Mouse (Mus musculus) adrenal gland, adult 10 weeks (tissue): ENCODE measurements around the gene Cfap58. TPM values are rescaled to one million over a fixed set of nuclear protein-coding genes. Genes with fewer than 3 reads are reported as not detected.

Experiments
- polyA plus RNA-seq: library from polyadenylated mRNA; stranded (reverse); fragments of 350-450 nt; fragmentation: Illumina TruSeq; extraction: RNeasy Lipid Tissue Mini Kit (QIAGEN cat#74804); gene quantifications from one replicate; pipeline ENCODE4 v1.2.3, GENCODE M21; 2014; ENCODE audit warnings: low read depth, low replicate concordance

Gene Cfap58
- not detected for polyA plus RNA-seq

DNA sequence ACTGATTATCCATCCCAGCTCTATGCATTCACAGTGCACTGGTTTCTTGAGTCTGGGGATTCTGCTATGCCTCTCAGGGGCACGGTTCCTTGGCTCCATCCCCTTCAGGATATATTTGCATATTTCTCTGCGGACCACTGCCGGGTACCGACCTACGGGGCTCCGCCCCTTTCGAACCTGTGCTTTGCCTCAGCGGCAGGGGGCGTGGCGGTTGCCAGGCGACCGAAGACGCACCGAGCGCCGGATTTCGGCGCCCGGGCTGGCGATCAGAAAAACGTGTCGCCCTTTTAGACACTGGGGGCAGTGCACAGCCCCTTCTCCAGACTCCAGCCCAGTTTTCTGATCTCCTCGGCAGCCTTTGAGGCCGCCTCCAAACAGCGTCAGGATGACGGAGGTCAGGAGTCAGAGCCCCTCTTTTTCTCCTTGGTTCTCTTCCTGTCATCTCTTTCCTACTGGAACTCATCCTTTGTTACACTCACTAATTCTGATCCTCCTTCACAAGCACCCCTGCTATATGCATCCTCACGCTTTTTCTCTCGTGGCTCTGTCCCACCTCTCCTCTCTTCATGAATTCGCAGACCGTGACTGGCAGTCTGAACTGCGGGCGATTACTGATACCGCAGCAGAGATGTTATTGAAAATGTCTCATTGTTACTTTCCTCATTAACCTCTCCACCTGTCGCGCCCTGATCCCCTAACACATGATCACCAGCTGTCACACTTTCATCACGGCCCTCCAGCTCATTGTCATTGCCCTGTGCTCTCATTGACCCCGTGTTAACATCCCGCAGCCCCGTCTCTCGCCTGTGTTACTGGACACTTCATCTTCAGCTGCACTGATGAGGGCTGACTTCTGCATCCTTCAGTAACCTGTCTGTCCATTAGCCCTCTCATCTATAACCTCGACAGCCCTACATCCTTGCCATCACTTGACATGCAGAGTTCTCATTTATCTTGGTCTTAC lies at the start of gene Cfap58:
TSS of gene Cfap58 (plus strand) at position 233 of the 964 bp plus-strand sequence.

DNA sequence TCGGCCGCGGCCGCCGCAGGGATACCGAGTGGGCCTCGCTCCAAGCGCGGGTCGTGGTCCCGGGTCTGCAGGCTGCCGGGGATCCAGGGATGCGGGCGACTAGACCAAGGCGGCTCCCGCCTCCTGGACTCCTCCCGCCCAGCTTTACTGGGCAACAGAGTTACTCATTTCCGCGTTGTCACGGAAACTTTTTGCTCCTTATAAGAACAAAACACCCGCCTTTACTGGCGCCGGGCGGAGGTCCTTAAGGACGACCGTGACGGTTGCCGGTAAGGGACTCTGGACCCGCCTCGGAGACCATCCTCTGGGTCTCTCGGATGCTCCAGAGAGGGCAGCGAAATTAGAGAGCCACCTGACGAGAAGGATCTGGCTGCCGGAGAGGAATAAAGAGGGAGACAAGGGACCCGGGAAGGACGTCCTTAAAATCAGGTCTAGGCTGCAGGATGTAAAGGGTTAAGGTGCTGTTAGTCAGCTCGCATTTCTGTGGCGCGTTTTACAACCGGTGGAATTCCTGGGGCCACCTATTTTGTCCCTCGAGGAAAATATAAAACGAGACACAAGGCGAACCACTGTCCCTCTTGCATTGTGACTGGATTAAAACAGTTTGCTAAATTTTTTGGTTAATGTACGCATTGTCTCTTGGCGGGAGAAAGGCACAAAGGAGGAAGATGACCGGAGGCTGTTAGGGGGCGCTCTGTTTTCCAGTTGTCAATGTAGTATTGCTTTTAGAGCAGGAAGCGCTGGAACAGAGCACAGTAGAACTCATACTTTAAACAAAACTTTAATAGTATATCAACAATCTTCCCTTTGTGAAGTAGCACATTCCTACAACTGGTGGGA lies 18.1 kb upstream of the Cfap58 start, which contains the start of the genes Cfap43 and Itprip:
TSS of gene Cfap43 (minus strand) at position 162 of the 840 bp plus-strand sequence.
TSS of gene Itprip (minus strand) at position 174 of the 840 bp plus-strand sequence.

Other genes with a start within 250 kb of the Cfap58 start
- gene Col17a1, start 245.6 kb upstream of the Cfap58 start, polyA plus RNA-seq: not detected
- gene Sfr1, start 206.0 kb upstream of the Cfap58 start, polyA plus RNA-seq: 399 TPM
- gene Gsto1, start 82.7 kb upstream of the Cfap58 start, polyA plus RNA-seq: 113 TPM
- 0.76 TPM for gene Gsto2, start 72.1 kb upstream of the Cfap58 start, polyA plus RNA-seq
- gene Cfap43, start 18.4 kb upstream of the Cfap58 start, polyA plus RNA-seq: not detected
- gene Itprip, start 18.4 kb upstream of the Cfap58 start, polyA plus RNA-seq: 0.76 TPM